Mouse (Mus musculus) fat pad, adult 2 months (tissue): Measurements from ENCODE around the gene Fam171a2.

ENCODE experiments used
- DNase-seq: peaks from one replicate; pipeline ENCODE4 v3.0.0-alpha.2; 2011; ENCODE audit warnings: low read depth, low spot score; ENCODE audit errors: extremely low read depth

Fam171a2 gene

GRCm38 (mm10) chr11:102455740-102456396 is 8.4 kb upstream of the Fam171a2 start:
- DNase-seq: no peak

GRCm38 (mm10) chr11:102453131-102453530 is 5.6 kb upstream of the Fam171a2 start:
- DNase-seq: no peak

- no peak for DNase-seq
These were observed 1.8 kb upstream of the Fam171a2 start for GRCm38 (mm10) chr11:102449043-102450008.

GRCm38 (mm10) chr11:102448327-102448726 is 845 bp upstream of the Fam171a2 start:
- DNase-seq: no peak

GRCm38 (mm10) chr11:102446581-102447461 is 661 bp downstream of the Fam171a2 start:
- DNase-seq: no peak

GRCm38 (mm10) chr11:102445891-102446361 is 1.6 kb downstream of the Fam171a2 start:
- no peak for DNase-seq

- no peak for DNase-seq
These were observed 2.1 kb downstream of the Fam171a2 start for GRCm38 (mm10) chr11:102445264-102445890.

GRCm38 (mm10) chr11:102444781-102445180 is 2.7 kb downstream of the Fam171a2 start:
- DNase-seq: no peak

- DNase-seq: no peak
These were observed 3.2 kb downstream of the Fam171a2 start for GRCm38 (mm10) chr11:102444321-102444720.

GRCm38 (mm10) chr11:102443740-102444139 is 3.7 kb downstream of the Fam171a2 start:
- no peak for DNase-seq

- no peak for DNase-seq
These were observed 5.4 kb downstream of the Fam171a2 start for GRCm38 (mm10) chr11:102442089-102442488.

- no peak for DNase-seq
These were observed 6.0 kb downstream of the Fam171a2 start for GRCm38 (mm10) chr11:102441434-102441833.

- no peak for DNase-seq
These were observed 7.2 kb downstream of the Fam171a2 start for GRCm38 (mm10) chr11:102440255-102440654.

- DNase-seq: no peak
These were observed 8.1 kb downstream of the Fam171a2 start for GRCm38 (mm10) chr11:102439093-102440082.

- DNase-seq: no peak
These were observed 9.0 kb downstream of the Fam171a2 start for GRCm38 (mm10) chr11:102438212-102439092.

GRCm38 (mm10) chr11:102437120-102438061 is 10.1 kb downstream of the Fam171a2 start:
- DNase-seq: no peak

- no peak for DNase-seq
These were observed 11.1 kb downstream of the Fam171a2 start for GRCm38 (mm10) chr11:102436471-102436790.
